Mouse (Mus musculus): ENCODE measurements around the gene Arhgef15. TPM values are rescaled to one million over a fixed set of nuclear protein-coding genes. Genes with fewer than 3 reads are reported as not detected.
"Not testable (repeated sequence)": the region's sequence is repeated elsewhere in the genome, so short reads cannot be mapped to it uniquely, and the experiment has no call there.

Gene Arhgef15
- polyA plus RNA-seq, 1 experiment from 2014 or later = 6.3 TPM

DNA sequence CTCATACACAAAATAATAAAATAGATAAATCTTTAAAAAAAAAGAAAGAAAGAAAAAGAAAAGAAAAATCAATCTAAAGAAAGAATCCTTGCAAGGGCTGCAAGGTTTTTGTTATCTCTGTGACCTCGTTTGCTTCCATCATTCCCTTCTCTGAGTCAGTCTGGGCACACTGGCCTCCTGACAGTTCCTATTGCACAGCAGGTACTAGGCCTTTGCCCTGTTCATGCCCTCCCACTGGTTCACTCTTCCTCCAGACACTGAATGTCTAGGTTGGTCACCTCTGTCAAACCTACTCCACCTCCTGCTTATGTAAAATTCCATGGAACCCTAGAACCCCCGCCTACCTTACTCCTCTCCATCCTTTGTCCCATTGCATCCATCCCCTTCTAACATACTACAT, 12.0 kb downstream of the Arhgef15 start:
- DNase-seq (ENCODE audit: low spot score) = no peak
- Histone ChIP-seq H3K9ac (ENCODE audit: low read length) (no peak overlapping the region), H3K27ac (ENCODE audit: low read depth, low read length) (no peak overlapping the region), H3K9me3 (replicated peaks; ENCODE audit: control insufficient read depth, low read length) (no peaks in the 10 kb centered on the region), H3K4me3 (ENCODE audit: low read depth, low read length) (no peak overlapping the region), H3K36me3 (ENCODE audit: control insufficient read depth, insufficient read depth, low read length) (no peaks in the 10 kb centered on the region), H3K4me1 (ENCODE audit: control insufficient read depth, insufficient read depth, low read length) (peaks cover 2% of the 10 kb centered on the region; the same call in 1 of the 2 replicates), H3K27me3 (replicated peaks; ENCODE audit: control insufficient read depth, insufficient read depth, low read length) (0 out of 2 replicates have a peak, but pooled peaks cover 3% of the 10 kb centered on the region), H3K4me2 (ENCODE audit: low read length) (no peak overlapping the region)
- ATAC-seq = no peak
- WGBS = 77% methylated on average over 2 of the region's 2 CpGs

DNA sequence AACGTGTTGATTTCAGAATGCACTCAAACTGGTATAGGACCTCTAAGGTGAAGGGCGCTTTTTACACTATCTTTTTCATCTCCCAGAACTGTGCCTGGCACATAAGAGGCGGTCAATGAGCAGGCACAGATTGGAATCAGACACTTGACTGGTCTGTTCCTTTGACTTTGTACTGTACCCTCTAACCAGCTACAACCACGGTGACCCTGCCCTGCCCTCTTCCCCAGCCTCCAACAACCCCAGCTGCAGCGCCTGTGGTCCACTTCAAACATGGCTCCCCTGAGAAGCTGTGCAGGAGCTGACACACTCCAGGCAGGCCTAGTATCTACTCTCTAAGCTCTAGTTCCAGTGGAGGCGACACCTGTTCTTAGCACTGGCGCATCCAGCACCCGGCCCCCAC, 14.5 kb downstream of the Arhgef15 start:
- H3K4me1 ChIP-seq (ENCODE audit: control insufficient read depth, insufficient read depth, low read length) = peaks cover 2% of the 10 kb centered on the region; the same call in 1 of the 2 replicates
- WGBS = 89% methylated on average over 8 of the region's 8 CpGs
- H3K27me3 ChIP-seq (replicated peaks; ENCODE audit: control insufficient read depth, insufficient read depth, low read length) = 0 out of 2 replicates have a peak, but pooled peaks cover 3% of the 10 kb centered on the region
- H3K9ac ChIP-seq (ENCODE audit: low read length) = no peak overlapping the region
- no peak overlapping the region for H3K4me3 ChIP-seq (ENCODE audit: low read depth, low read length)
- no peaks in the 10 kb centered on the region for H3K9me3 ChIP-seq (replicated peaks; ENCODE audit: control insufficient read depth, low read length)
- no peak overlapping the region for H3K4me2 ChIP-seq (ENCODE audit: low read length)
- ATAC-seq (no peak), DNase-seq (ENCODE audit: low spot score) (no peak)
- H3K27ac ChIP-seq (ENCODE audit: low read depth, low read length) = no peak overlapping the region
- H3K36me3 ChIP-seq (ENCODE audit: control insufficient read depth, insufficient read depth, low read length) = no peaks in the 10 kb centered on the region

DNA sequence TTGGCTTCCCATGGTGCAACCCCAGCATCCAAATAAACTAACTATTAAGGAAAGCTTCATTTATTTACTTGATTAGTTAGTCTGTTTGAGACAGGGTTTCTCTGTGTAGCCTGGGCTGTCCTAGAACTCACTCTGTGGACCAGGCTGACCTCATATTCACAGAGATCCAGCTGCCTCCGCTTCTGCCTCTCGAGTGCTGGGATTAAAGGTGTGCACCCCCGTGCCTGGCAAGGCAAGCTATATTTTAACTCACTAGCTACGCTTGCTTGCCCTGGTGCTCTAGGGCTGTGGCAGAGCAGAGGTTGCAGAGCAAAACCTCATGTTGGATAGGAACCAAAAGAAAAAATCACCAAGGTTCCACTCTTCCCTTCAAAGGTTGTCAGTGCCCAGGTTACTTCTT, 16.8 kb downstream of the Arhgef15 start:
- 57% methylated on average over 4 of the region's 4 CpGs for WGBS
- H3K9me3 ChIP-seq (replicated peaks; ENCODE audit: control insufficient read depth, low read length) = no peaks in the 10 kb centered on the region
- DNase-seq (ENCODE audit: low spot score) (no peak), ATAC-seq (no peak)
- H3K4me3 ChIP-seq (ENCODE audit: low read depth, low read length) = peak overlapping the region; percentile 43
- H3K27me3 ChIP-seq (replicated peaks; ENCODE audit: control insufficient read depth, insufficient read depth, low read length) = no peaks in the 10 kb centered on the region
- H3K4me1 ChIP-seq (ENCODE audit: control insufficient read depth, insufficient read depth, low read length) = peaks cover 2% of the 10 kb centered on the region; the same call in 1 of the 2 replicates
- H3K4me2 ChIP-seq (ENCODE audit: low read length) = peak overlapping the region; percentile 63
- H3K27ac ChIP-seq (ENCODE audit: low read depth, low read length) = no peak overlapping the region
- H3K36me3 ChIP-seq (ENCODE audit: control insufficient read depth, insufficient read depth, low read length) = no peaks in the 10 kb centered on the region
- H3K9ac ChIP-seq (ENCODE audit: low read length) = peak overlapping the region; percentile 80

DNA sequence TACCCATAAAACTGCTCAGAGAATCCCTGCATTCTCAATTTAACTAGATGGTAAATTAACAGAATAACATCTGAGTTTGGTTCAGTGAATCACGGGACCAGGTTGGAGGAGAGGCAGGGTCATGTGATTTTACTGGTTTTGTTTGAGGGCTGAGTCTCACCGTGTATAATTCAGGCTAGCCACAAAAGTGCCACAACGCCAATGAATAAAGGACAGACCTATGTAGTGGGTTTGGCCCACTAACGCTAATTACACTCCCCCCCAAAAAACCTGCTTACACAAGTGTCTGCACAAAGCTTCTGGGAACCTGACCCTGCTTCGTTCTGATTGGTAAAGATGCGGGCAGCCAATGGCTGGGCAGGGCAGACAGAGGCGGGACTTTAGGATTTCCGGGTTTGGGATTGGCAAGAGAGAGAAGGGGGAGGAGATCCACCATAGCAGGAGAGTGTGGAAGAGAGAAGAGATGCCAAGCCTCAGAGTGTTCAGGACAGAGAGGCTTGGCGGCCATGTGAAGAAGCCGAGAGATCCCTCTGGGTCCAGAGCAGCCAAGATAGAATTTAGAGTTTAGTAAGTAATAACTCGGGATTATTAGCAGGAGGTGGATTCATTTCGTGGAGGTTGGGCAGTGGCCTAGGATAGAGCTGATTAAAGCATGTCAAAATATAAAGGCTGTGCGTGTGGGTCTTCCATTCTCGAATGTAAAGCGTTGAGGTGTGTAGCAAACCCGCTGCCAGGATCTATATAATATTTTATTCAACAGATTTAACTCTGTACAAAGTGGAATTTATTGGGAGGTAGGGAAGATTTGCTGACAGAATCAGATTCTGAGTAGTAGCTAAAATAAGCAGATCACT, 17.6 kb downstream of the Arhgef15 start:
- WGBS = under 1% methylated on average over 16 of the region's 16 CpGs
- Histone ChIP-seq H3K27ac (ENCODE audit: low read depth, low read length) (peak overlapping the region; percentile 78), H3K4me2 (ENCODE audit: low read length) (peak overlapping the region; percentile 63), H3K9ac (ENCODE audit: low read length) (peak overlapping the region; percentile 80), H3K36me3 (ENCODE audit: control insufficient read depth, insufficient read depth, low read length) (no peaks in the 10 kb centered on the region), H3K27me3 (replicated peaks; ENCODE audit: control insufficient read depth, insufficient read depth, low read length) (no peaks in the 10 kb centered on the region), H3K9me3 (replicated peaks; ENCODE audit: control insufficient read depth, low read length) (no peaks in the 10 kb centered on the region), H3K4me1 (ENCODE audit: control insufficient read depth, insufficient read depth, low read length) (peaks cover 2% of the 10 kb centered on the region; the same call in 1 of the 2 replicates), H3K4me3 (ENCODE audit: low read depth, low read length) (peak overlapping the region; percentile 43)
- ATAC-seq (peak; percentile 100), DNase-seq (ENCODE audit: low spot score) (peak; percentile 97)

DNA sequence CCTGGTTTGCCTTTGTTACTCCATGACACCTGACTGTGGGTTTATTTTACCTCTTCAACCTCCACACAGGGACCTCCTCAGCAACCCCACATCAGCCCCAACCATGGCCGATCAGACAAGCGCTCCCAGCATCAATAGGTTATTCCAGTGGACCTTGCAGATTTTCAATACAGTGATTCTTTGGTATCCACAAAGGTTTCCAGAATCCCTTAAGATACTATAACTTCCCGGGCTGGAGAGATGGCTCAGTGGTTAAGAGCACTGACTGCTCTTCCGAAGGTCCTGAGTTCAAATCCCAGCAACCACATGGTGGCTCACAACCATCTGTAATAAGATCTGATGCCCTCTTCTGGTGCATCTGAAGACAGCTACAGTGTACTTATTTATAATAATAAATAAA, 20.3 kb downstream of the Arhgef15 start:
- not testable (repeated sequence) for ATAC-seq; DNase-seq (ENCODE audit: low spot score); H3K9ac ChIP-seq (ENCODE audit: low read length); H3K4me1 ChIP-seq (ENCODE audit: control insufficient read depth, insufficient read depth, low read length); H3K27ac ChIP-seq (ENCODE audit: low read depth, low read length); H3K9me3 ChIP-seq (replicated peaks; ENCODE audit: control insufficient read depth, low read length); H3K36me3 ChIP-seq (ENCODE audit: control insufficient read depth, insufficient read depth, low read length); H3K4me3 ChIP-seq (ENCODE audit: low read depth, low read length); H3K4me2 ChIP-seq (ENCODE audit: low read length); H3K27me3 ChIP-seq (replicated peaks; ENCODE audit: control insufficient read depth, insufficient read depth, low read length)
- WGBS = 86% methylated on average over 4 of the region's 4 CpGs

DNA sequence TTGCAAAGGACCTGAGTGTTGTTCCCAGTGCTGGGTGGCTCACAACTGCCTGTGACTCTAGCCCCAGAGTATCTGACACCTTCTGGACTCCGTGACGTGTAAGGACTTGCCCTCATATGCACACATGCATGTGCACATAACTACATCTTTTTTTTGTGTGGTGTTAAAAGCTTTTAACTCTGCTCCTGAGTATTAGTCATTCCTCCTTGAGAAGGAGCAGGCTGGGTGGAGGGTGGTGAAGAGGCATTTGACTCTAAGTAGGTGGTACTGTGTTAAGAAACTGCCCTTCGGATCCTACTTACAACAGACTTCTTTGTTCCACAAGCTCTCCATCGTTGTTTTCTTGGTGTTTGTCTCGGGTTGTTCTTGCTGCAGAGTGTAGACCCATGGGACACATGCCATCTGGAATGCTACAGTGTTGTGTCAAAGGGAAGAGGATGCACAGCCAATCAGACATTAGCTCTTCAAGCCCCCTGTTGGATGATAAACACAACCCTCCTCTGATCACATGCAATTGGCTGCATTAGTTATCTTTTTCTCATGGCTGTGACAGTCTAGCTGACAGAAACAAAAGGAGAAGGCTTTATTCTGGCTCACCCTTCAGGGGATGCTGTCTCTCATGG, 23.3 kb downstream of the Arhgef15 start:
- Histone ChIP-seq H3K4me1 (ENCODE audit: control insufficient read depth, insufficient read depth, low read length) (no peaks in the 10 kb centered on the region), H3K36me3 (ENCODE audit: control insufficient read depth, insufficient read depth, low read length) (no peaks in the 10 kb centered on the region), H3K4me3 (ENCODE audit: low read depth, low read length) (no peak overlapping the region), H3K27me3 (replicated peaks; ENCODE audit: control insufficient read depth, insufficient read depth, low read length) (no peaks in the 10 kb centered on the region), H3K27ac (ENCODE audit: low read depth, low read length) (peak overlapping the region; percentile 41; the same call in 1 of the 2 replicates), H3K9ac (ENCODE audit: low read length) (no peak overlapping the region), H3K9me3 (replicated peaks; ENCODE audit: control insufficient read depth, low read length) (no peaks in the 10 kb centered on the region), H3K4me2 (ENCODE audit: low read length) (no peak overlapping the region)
- DNase-seq (ENCODE audit: low spot score) (peak; percentile 48), ATAC-seq (no peak)
- 72% methylated on average over 5 of the region's 5 CpGs for WGBS

DNA sequence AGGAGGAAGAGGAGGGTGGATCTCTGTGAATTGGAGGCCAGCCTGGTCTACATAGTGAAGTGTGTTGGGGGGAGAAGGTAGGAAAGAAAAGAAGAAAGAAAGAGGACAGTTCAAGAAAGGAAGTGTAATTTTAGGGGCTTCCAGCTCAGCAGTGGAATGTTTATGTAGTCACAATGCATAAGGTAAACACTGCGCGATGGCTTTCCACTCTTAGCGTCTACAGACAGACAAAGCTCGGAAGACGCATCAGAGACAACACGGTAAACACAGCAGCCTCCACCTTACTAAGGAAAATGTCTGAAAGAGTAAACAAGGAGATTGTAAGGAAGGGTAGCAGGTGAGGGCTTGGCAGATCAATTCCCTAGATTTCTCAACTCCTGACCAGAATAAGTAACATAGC, 27.3 kb downstream of the Arhgef15 start:
- no peaks in the 10 kb centered on the region for H3K4me1 ChIP-seq (ENCODE audit: control insufficient read depth, insufficient read depth, low read length)
- ATAC-seq (no peak), DNase-seq (ENCODE audit: low spot score) (no peak)
- H3K4me3 ChIP-seq (ENCODE audit: low read depth, low read length) = no peak overlapping the region
- H3K36me3 ChIP-seq (ENCODE audit: control insufficient read depth, insufficient read depth, low read length) = no peaks in the 10 kb centered on the region
- WGBS = 85% methylated on average over 6 of the region's 6 CpGs
- H3K9ac ChIP-seq (ENCODE audit: low read length) = no peak overlapping the region
- no peak overlapping the region for H3K4me2 ChIP-seq (ENCODE audit: low read length)
- H3K27me3 ChIP-seq (replicated peaks; ENCODE audit: control insufficient read depth, insufficient read depth, low read length) = no peaks in the 10 kb centered on the region
- H3K27ac ChIP-seq (ENCODE audit: low read depth, low read length) = no peak overlapping the region
- no peaks in the 10 kb centered on the region for H3K9me3 ChIP-seq (replicated peaks; ENCODE audit: control insufficient read depth, low read length)

DNA sequence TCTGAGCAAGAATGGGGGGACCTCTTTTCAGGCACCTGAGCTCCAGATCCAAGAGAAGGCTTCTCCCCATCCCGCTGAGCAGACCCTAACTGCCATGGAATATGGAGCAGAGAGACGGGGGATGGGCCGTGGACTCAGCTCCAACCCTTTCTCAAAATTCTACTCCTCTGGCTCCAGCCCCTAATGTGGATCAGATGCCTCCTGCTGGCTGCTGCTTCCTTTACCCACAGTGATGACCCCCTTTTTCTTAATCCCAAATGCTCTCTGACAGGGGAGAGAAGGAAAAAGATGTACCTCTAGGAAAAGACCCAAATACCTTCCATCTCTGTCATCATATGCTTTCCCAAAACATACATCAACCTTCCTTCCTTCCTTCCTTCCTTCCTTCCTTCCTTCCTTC, 30.3 kb downstream of the Arhgef15 start, which contains the start of gene Odf4:
Gene Odf4, minus strand, starts transcription at position 101 of the 400 bp plus-strand sequence.
- H3K27ac ChIP-seq (ENCODE audit: low read depth, low read length) = no peak within 1 kb of the TSS
- no peaks in the 10 kb centered on the region for H3K27me3 ChIP-seq (replicated peaks; ENCODE audit: control insufficient read depth, insufficient read depth, low read length)
- H3K9ac ChIP-seq (ENCODE audit: low read length) = no peak within 1 kb of the TSS
- H3K9me3 ChIP-seq (replicated peaks; ENCODE audit: control insufficient read depth, low read length) = no peaks in the 10 kb centered on the region
- H3K4me1 ChIP-seq (ENCODE audit: control insufficient read depth, insufficient read depth, low read length) = no peaks in the 10 kb centered on the region
- 78% methylated on average over 3 of the region's 3 CpGs for WGBS
- ATAC-seq = no peak
- H3K4me2 ChIP-seq (ENCODE audit: low read length) = no peak within 1 kb of the TSS
- H3K36me3 ChIP-seq (ENCODE audit: control insufficient read depth, insufficient read depth, low read length) = no peaks in the 10 kb centered on the region
- no peak within 1 kb of the TSS for H3K4me3 ChIP-seq (ENCODE audit: low read depth, low read length)
- DNase-seq (ENCODE audit: low spot score) = no peak

DNA sequence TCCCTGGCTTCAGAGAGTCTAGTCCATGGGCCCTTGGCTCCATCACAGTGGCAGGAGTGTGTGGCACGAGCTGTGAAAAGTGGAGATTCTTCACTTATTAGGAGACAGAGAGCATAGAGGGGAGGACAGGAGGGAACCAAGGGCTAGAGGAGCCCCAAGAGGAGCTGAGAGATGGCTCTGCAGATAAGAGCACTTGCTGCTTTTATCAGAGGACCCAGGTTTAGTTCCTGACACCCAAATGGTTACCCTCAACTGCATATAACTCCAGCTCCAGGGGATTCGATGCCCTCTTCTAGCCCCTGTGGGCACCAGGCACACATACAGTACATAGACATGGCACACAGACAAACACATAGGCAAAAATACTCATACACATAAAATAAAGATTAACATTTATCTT, 32.5 kb downstream of the Arhgef15 start:
- H3K36me3 ChIP-seq (ENCODE audit: control insufficient read depth, insufficient read depth, low read length) = no peaks in the 10 kb centered on the region
- no peak overlapping the region for H3K27ac ChIP-seq (ENCODE audit: low read depth, low read length)
- H3K4me3 ChIP-seq (ENCODE audit: low read depth, low read length) = no peak overlapping the region
- H3K4me2 ChIP-seq (ENCODE audit: low read length) = no peak overlapping the region
- no peak for ATAC-seq
- WGBS = 83% methylated on average over 2 of the region's 2 CpGs
- no peaks in the 10 kb centered on the region for H3K9me3 ChIP-seq (replicated peaks; ENCODE audit: control insufficient read depth, low read length)
- DNase-seq (ENCODE audit: low spot score) = no peak
- H3K27me3 ChIP-seq (replicated peaks; ENCODE audit: control insufficient read depth, insufficient read depth, low read length) = no peaks in the 10 kb centered on the region
- no peak overlapping the region for H3K9ac ChIP-seq (ENCODE audit: low read length)
- H3K4me1 ChIP-seq (ENCODE audit: control insufficient read depth, insufficient read depth, low read length) = no peaks in the 10 kb centered on the region

Data from forebrain, embryonic 14.5 days (tissue).